Mouse (Mus musculus) heart, adult 2 months (tissue): Measurements from ENCODE around the gene Ephx1. TPM values are rescaled to one million over a fixed set of nuclear protein-coding genes. Genes with fewer than 3 reads are reported as not detected.

Experiments used
- DNase-seq, 2 experiments: peaks; one replicate each; pipeline ENCODE4 v3.0.0; 2021
- H3K27ac ChIP-seq: fragments of 200-600 bp; 2 replicates; pipeline ENCODE4 v1.8.1; 2022
- H3K27me3 ChIP-seq: fragments of 200-500 bp; 2 replicates; pipeline ENCODE4 v1.6.1; 2012; ENCODE audit warnings: mild to moderate bottlenecking, low read length, inconsistent platforms, mixed read lengths; ENCODE audit not compliant: control insufficient read depth, insufficient read depth
- H3K36me3 ChIP-seq: fragments of 200-500 bp; 2 replicates; pipeline ENCODE4 v1.6.1; 2012; ENCODE audit warnings: low read length, inconsistent platforms; ENCODE audit not compliant: control insufficient read depth, insufficient read depth
- H3K4me1 ChIP-seq: fragments of 200-500 bp; 2 replicates; pipeline ENCODE4 v1.6.1; 2011; ENCODE audit warnings: low read length; ENCODE audit not compliant: control insufficient read depth, insufficient read depth
- H3K4me3 ChIP-seq: fragments of 200-600 bp; 2 replicates; pipeline ENCODE4 v1.8.1; 2022
- H3K79me2 ChIP-seq: fragments of 200-500 bp; replicated peaks from 2 replicates; pipeline ENCODE4 v1.6.1; 2012; ENCODE audit warnings: mild to moderate bottlenecking, inconsistent platforms, low read length, moderate library complexity, mixed read lengths; ENCODE audit not compliant: control insufficient read depth, insufficient read depth
- H3K9ac ChIP-seq: fragments of 200-500 bp; 2 replicates; pipeline ENCODE4 v1.6.1; 2012; ENCODE audit warnings: low read depth, mild to moderate bottlenecking, control low read depth, inconsistent platforms, low read length, mixed read lengths
- CTCF ChIP-seq: fragments of 200-600 bp; IDR thresholded peaks from 2 replicates; pipeline ENCODE4 v1.8.1; 2022; ENCODE audit warnings: antibody characterized with exemption, mild to moderate bottlenecking, moderate library complexity
- EP300 ChIP-seq: fragments of 200-500 bp; IDR thresholded peaks from 2 replicates; pipeline ENCODE4 v1.6.1; 2011; ENCODE audit warnings: low read depth, low read length, control low read depth; ENCODE audit not compliant: insufficient read depth
- POLR2A ChIP-seq: fragments of 200-500 bp; IDR thresholded peaks from 2 replicates; pipeline ENCODE4 v1.6.1; 2011; ENCODE audit warnings: mild to moderate bottlenecking, low read depth, low read length, control low read depth; ENCODE audit not compliant: insufficient read depth
- WGBS: fragments of 180-500 bp; shearing (Covaris S2); methylation state at CpG from one replicate; pipeline ENCODE4 v1.1.7; 2018; 5-methylcytosine and 5-hydroxymethylcytosine counted together
- intact Hi-C: fragments of 180-260 bp; cut with DNase I; formaldehyde crosslinking; loops from one replicate; pipeline ENCODE4 v1.15.1; 2025
- polyA plus RNA-seq: library from polyadenylated mRNA; depleted of rRNA; stranded (reverse); fragments of >200 nt; gene quantifications from 2 replicates; pipeline ENCODE4 v1.2.3, GENCODE M21; 2012
- total RNA-seq, 2 experiments: library from RNA; stranded (reverse); gene quantifications; 2 replicates each; pipeline ENCODE4 v1.2.3; 2021

Gene Ephx1
- total and polyA plus RNA-seq, 3 experiments: 29.8 to 41.1 (median 40.4) TPM

GRCm38 (mm10) chr1:180957989-180958388 lies 62.7 kb downstream of the Ephx1 start:
- Histone ChIP-seq H3K4me1 (no peaks in the 10 kb centered on the region), H3K36me3 (no peaks in the 10 kb centered on the region), H3K4me3 (no peak overlapping the region)

GRCm38 (mm10) chr1:180956973-180957381 lies 63.7 kb downstream of the Ephx1 start:
- Histone ChIP-seq H3K27ac (no peak overlapping the region), H3K79me2 (no peaks in the 10 kb centered on the region), H3K4me1 (no peaks in the 10 kb centered on the region), H3K9ac (no peak overlapping the region), H3K4me3 (no peak overlapping the region), H3K27me3 (no peaks in the 10 kb centered on the region), H3K36me3 (no peaks in the 10 kb centered on the region)
- 0 out of 2 replicates have a peak, but pooled peaks have one; percentile 17 for TF ChIP-seq EP300
- no peak for TF ChIP-seq POLR2A
- 53% methylated on average over 8 of the region's 8 CpGs for WGBS
- intact Hi-C loops: no loop called here
- peak; percentile 56 to 62 for DNase-seq

More at GRCm38 (mm10) chr1:180957989-180958388, 62.7 kb downstream of the Ephx1 start:
- Histone ChIP-seq H3K27me3 (no peaks in the 10 kb centered on the region), H3K27ac (no peak overlapping the region), H3K79me2 (no peaks in the 10 kb centered on the region), H3K9ac (no peak overlapping the region)
- intact Hi-C loops: no loop called here
- no peak for DNase-seq
- 88% methylated on average over 3 of the region's 3 CpGs for WGBS
- TF ChIP-seq POLR2A: no peak
- TF ChIP-seq EP300: no peak
- no peak for TF ChIP-seq CTCF

- Histone ChIP-seq H3K4me3 (no peak overlapping the region), H3K4me1 (no peaks in the 10 kb centered on the region), H3K9ac (no peak overlapping the region), H3K27me3 (no peaks in the 10 kb centered on the region), H3K27ac (no peak overlapping the region), H3K79me2 (no peaks in the 10 kb centered on the region), H3K36me3 (no peaks in the 10 kb centered on the region)
- 95% methylated on average over 8 of the region's 8 CpGs for WGBS
- intact Hi-C loops: no loop called here
- no peak for DNase-seq
- no peak for TF ChIP-seq CTCF
- no peak for TF ChIP-seq EP300
- TF ChIP-seq POLR2A: no peak
Measured at GRCm38 (mm10) chr1:180956401-180956800, 64.3 kb downstream of the Ephx1 start.

GRCm38 (mm10) chr1:180952808-180953207 lies 67.9 kb downstream of the Ephx1 start:
- TF ChIP-seq POLR2A: no peak
- no peak for TF ChIP-seq CTCF
- no peak for TF ChIP-seq EP300
- no peak overlapping the region for H3K4me3 ChIP-seq
- H3K27me3 ChIP-seq: no peaks in the 10 kb centered on the region
- intact Hi-C loops: no loop called here
- no peaks in the 10 kb centered on the region for H3K4me1 ChIP-seq
- DNase-seq: no peak
- no peak overlapping the region for H3K9ac ChIP-seq
- 90% methylated on average over 5 of the region's 5 CpGs for WGBS
- no peaks in the 10 kb centered on the region for H3K79me2 ChIP-seq
- no peaks in the 10 kb centered on the region for H3K36me3 ChIP-seq
- H3K27ac ChIP-seq: no peak overlapping the region

- TF ChIP-seq CTCF (no peak), EP300 (no peak), POLR2A (no peak)
- no peak overlapping the region for H3K27ac ChIP-seq
- no peaks in the 10 kb centered on the region for H3K27me3 ChIP-seq
- H3K4me1 ChIP-seq: no peaks in the 10 kb centered on the region
- H3K79me2 ChIP-seq: no peaks in the 10 kb centered on the region
- no peak for DNase-seq
- H3K4me3 ChIP-seq: no peak overlapping the region
- intact Hi-C loops: no loop called here
- no peak overlapping the region for H3K9ac ChIP-seq
- WGBS: 92% methylated on average over 6 of the region's 6 CpGs
- no peaks in the 10 kb centered on the region for H3K36me3 ChIP-seq
Measured at GRCm38 (mm10) chr1:180952085-180952746, 68.5 kb downstream of the Ephx1 start.

GRCm38 (mm10) chr1:180946448-180946847 lies 74.3 kb downstream of the Ephx1 start:
- H3K9ac ChIP-seq: no peak overlapping the region
- no peak for TF ChIP-seq CTCF
- TF ChIP-seq EP300: no peak
- no peak for TF ChIP-seq POLR2A
- H3K4me1 ChIP-seq: peaks cover 18% of the 10 kb centered on the region
- intact Hi-C loops: no loop called here
- no peaks in the 10 kb centered on the region for H3K27me3 ChIP-seq
- no peaks in the 10 kb centered on the region for H3K79me2 ChIP-seq
- WGBS: 43% methylated on average over 6 of the region's 6 CpGs
- H3K4me3 ChIP-seq: no peak overlapping the region
- DNase-seq: no peak
- H3K36me3 ChIP-seq: no peaks in the 10 kb centered on the region
- H3K27ac ChIP-seq: no peak overlapping the region
